Mouse (Mus musculus): ENCODE results near the gene Gadd45a.
"Not testable (repeated sequence)": the region's sequence is repeated elsewhere in the genome, so short reads cannot be mapped to it uniquely, and the experiment has no call there.

The Gadd45a gene

GRCm38 (mm10) chr6:67019001-67019400 is 18.3 kb downstream of the Gadd45a start:
- DNase-seq (ENCODE audit: low read depth, low spot score) = not testable (repeated sequence)

- no peak for DNase-seq (ENCODE audit: low read depth, low spot score)
Observed at GRCm38 (mm10) chr6:67018365-67018764, 18.9 kb downstream of the Gadd45a start.

GRCm38 (mm10) chr6:67016520-67017111 is 20.6 kb downstream of the Gadd45a start:
- no peak for DNase-seq (ENCODE audit: low read depth, low spot score)

GRCm38 (mm10) chr6:67015739-67016519 is 21.3 kb downstream of the Gadd45a start:
- no peak for DNase-seq (ENCODE audit: low read depth, low spot score)

GRCm38 (mm10) chr6:67014679-67015075 is 22.6 kb downstream of the Gadd45a start:
- no peak for DNase-seq (ENCODE audit: low read depth, low spot score)

- no peak for DNase-seq (ENCODE audit: low read depth, low spot score)
Observed at GRCm38 (mm10) chr6:67013949-67014678, 23.1 kb downstream of the Gadd45a start.

GRCm38 (mm10) chr6:67013293-67013948 is 23.8 kb downstream of the Gadd45a start:
- no peak for DNase-seq (ENCODE audit: low read depth, low spot score)

GRCm38 (mm10) chr6:67011217-67011518 is 26.1 kb downstream of the Gadd45a start:
- DNase-seq (ENCODE audit: low read depth, low spot score) = no peak

GRCm38 (mm10) chr6:67010370-67011216 is 26.7 kb downstream of the Gadd45a start:
- DNase-seq (ENCODE audit: low read depth, low spot score) = no peak

GRCm38 (mm10) chr6:67009888-67010287 is 27.4 kb downstream of the Gadd45a start:
- no peak for DNase-seq (ENCODE audit: low read depth, low spot score)

- no peak for DNase-seq (ENCODE audit: low read depth, low spot score)
Observed at GRCm38 (mm10) chr6:66999800-67000199, 37.5 kb downstream of the Gadd45a start.

- no peak for DNase-seq (ENCODE audit: low read depth, low spot score)
Observed at GRCm38 (mm10) chr6:66998645-66999044, 38.6 kb downstream of the Gadd45a start.

GRCm38 (mm10) chr6:66996257-66996656 is 41.0 kb downstream of the Gadd45a start:
- no peak for DNase-seq (ENCODE audit: low read depth, low spot score)

- no peak for DNase-seq (ENCODE audit: low read depth, low spot score)
Observed at GRCm38 (mm10) chr6:66995825-66996224, 41.4 kb downstream of the Gadd45a start.

- no peak for DNase-seq (ENCODE audit: low read depth, low spot score)
Observed at GRCm38 (mm10) chr6:66994981-66995380, 42.3 kb downstream of the Gadd45a start.

- DNase-seq (ENCODE audit: low read depth, low spot score) = no peak
Observed at GRCm38 (mm10) chr6:66992786-66993185, 44.5 kb downstream of the Gadd45a start.

GRCm38 (mm10) chr6:66992232-66992631 is 45.0 kb downstream of the Gadd45a start:
- DNase-seq (ENCODE audit: low read depth, low spot score) = no peak

GRCm38 (mm10) chr6:66989518-66989917 is 47.7 kb downstream of the Gadd45a start:
- no peak for DNase-seq (ENCODE audit: low read depth, low spot score)

- DNase-seq (ENCODE audit: low read depth, low spot score) = no peak
Observed at GRCm38 (mm10) chr6:66989037-66989436, 48.2 kb downstream of the Gadd45a start.

GRCm38 (mm10) chr6:66988363-66988762 is 48.9 kb downstream of the Gadd45a start:
- DNase-seq (ENCODE audit: low read depth, low spot score) = no peak

- DNase-seq (ENCODE audit: low read depth, low spot score) = no peak
Observed at GRCm38 (mm10) chr6:66987643-66988042, 49.6 kb downstream of the Gadd45a start.
